Mouse (Mus musculus) heart, postnatal 10 days (tissue): ENCODE measurements around the gene Mak. TPM values are rescaled to one million over a fixed set of nuclear protein-coding genes. Genes with fewer than 3 reads are reported as not detected.
A peak's percentile ranks its signal among the peaks of the same experiment; 100 is the strongest.
"Not testable (repeated sequence)": the region's sequence is repeated elsewhere in the genome, so short reads cannot be mapped to it uniquely, and the experiment has no call there.

ENCODE experiments used
- DNase-seq, 2 experiments: peaks; one replicate each; pipeline ENCODE4 v3.0.0; 2021
- intact Hi-C: fragments of 180-260 bp; cut with DNase I; formaldehyde crosslinking; loops from one replicate; pipeline ENCODE4 v1.15.1; 2025
- total RNA-seq, 2 experiments: library from RNA; stranded (reverse); gene quantifications; 2 replicates each; pipeline ENCODE4 v1.2.3; 2021

Mak gene
- total RNA-seq, 2 experiments from 2014 or later = not detected

- intact Hi-C loops = loop anchor here (5.0 kb wide), 2 partner anchors 159 to 219 kb away; no protein-coding TSS in a partner anchor
- DNase-seq = peak; percentile 94 to 95
These were observed 78.4 kb downstream of the Mak start, which contains the start of gene Pak1ip1 for GRCm38 (mm10) chr13:41000926-41001639. Gene Pak1ip1, plus strand, starts transcription at chr13:41001023.

- intact Hi-C loops = loop anchor here (5.0 kb wide), 2 partner anchors 158 to 218 kb away; no protein-coding TSS in a partner anchor
- DNase-seq = peak; percentile 52 to 71
These were observed 79.2 kb downstream of the Mak start for GRCm38 (mm10) chr13:41000140-41000925.

DNA sequence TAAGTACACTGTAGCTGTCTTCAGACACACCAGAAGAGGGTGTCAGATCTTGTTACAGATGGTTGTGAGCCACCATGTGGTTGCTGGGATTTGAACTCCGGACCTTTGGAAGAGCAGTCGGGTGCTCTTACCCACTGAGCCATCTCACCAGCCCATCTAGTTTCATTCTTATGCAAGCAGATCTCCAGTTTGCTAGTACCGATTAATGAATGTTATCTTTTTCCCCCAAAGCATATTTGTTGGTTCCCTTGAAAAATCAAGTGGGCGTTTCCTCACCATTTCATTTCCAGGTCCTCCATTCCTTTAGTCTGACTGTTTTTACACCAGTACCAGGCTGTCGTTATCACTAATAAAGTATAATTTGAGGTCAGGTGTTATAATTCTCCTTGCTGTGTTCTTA, 81.0 kb downstream of the Mak start:
- intact Hi-C loops = not testable (repeated sequence)

GRCm38 (mm10) chr13:40994487-40995263, 84.8 kb downstream of the Mak start:
- no peak for DNase-seq
- intact Hi-C loops = no loop called here

More for the DNA sequence above, 81.0 kb downstream of the Mak start:
- DNase-seq = not testable (repeated sequence)

GRCm38 (mm10) chr13:40988418-40988817, 91.1 kb downstream of the Mak start:
- no peak for DNase-seq
- intact Hi-C loops = no loop called here

- intact Hi-C loops, DNase-seq: not testable (repeated sequence)
These were observed 91.8 kb downstream of the Mak start for GRCm38 (mm10) chr13:40987608-40988303.

GRCm38 (mm10) chr13:40986081-40986480, 93.4 kb downstream of the Mak start:
- intact Hi-C loops = no loop called here
- no peak for DNase-seq

DNA sequence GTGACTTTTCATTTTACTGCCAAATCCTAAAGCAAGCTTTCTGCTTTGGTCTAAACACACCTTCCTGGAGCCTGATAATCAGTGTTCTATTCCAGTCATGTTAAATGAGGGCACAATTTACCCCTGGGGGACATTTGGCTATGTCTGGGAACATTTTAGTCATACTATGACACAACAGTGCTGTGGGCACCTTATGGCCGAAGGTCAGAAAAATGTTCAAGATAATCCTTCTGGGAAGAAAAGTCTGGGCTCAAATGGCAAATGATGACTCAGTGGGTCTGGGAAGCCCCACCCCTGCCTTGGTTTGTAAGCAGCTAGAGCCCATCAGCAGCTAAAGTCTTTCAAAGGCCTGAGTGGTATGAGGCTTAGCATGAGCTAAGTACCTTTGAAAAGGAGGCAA, 96.7 kb downstream of the Mak start:
- intact Hi-C loops = no loop called here

DNA sequence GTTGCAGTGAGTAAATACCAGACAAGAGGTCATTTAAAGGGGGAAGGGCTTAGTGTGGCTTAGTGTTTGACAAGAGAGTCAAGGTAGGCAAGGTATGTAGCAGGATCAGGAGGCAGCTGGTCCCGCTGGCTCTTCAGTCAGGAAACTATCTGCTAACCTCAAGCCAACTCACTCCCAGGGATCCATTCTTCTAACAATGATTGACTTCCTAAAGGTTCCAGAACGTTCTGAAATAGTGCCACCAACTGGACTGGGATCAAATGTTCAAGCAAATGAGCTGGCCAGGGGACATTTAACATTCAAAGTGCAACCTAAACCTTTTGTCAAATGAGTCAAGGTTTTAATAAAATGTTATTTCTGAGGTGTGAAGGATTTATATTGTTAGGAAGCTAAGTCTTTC, 100.2 kb downstream of the Mak start:
- peak; percentile 37 to 46 for DNase-seq
- intact Hi-C loops = loop anchor here (1.0 to 2.0 kb wide), 2 partner anchors 133 to 195 kb away; no protein-coding TSS in a partner anchor

More for the DNA sequence above, 96.7 kb downstream of the Mak start:
- no peak for DNase-seq

- intact Hi-C loops = loop anchor here (1.0 to 2.0 kb wide), 2 partner anchors 132 to 194 kb away; no protein-coding TSS in a partner anchor
- DNase-seq = no peak
These were observed 100.9 kb downstream of the Mak start for GRCm38 (mm10) chr13:40978652-40979051.

- intact Hi-C loops = loop anchor here (2.0 kb wide), 1 partner anchor 193 kb away; no protein-coding TSS in a partner anchor
- peak; percentile 55 to 76 for DNase-seq
These were observed 101.9 kb downstream of the Mak start for GRCm38 (mm10) chr13:40977609-40978008.

Other genes starting within 250 kb of the Mak start
- gene Gcnt2, start 220.0 kb downstream of the Mak start, total RNA-seq = 10 to 100 TPM in 1 of 2 experiments, 1 to 10 TPM in 1; 9.3 to 12.8 TPM
- gene Pak1ip1, start 78.7 kb downstream of the Mak start, total RNA-seq = 10 to 100 TPM; 30.2 to 33.4 TPM
- 100 to 1,000 TPM; 193 to 203 TPM for gene Tmem14c, start 63.4 kb downstream of the Mak start, total RNA-seq
- not detected for gene Gcm2, start 31.3 kb upstream of the Mak start, total RNA-seq
- gene Sycp2l, start 34.6 kb upstream of the Mak start, total RNA-seq = not detected
- under 1 TPM; 0.31 to 0.50 TPM for gene Elovl2, start 140.7 kb upstream of the Mak start, total RNA-seq
- 10 to 100 TPM; 19.8 to 21.9 TPM for gene Smim13, start 170.1 kb upstream of the Mak start, total RNA-seq
- gene Gm17364, start 194.3 kb upstream of the Mak start, total RNA-seq = not detected